Mouse (Mus musculus) gastrocnemius, adult 18-20 months (tissue): Measurements from ENCODE around the gene Rpn2. TPM values are rescaled to one million over a fixed set of nuclear protein-coding genes. Genes with fewer than 3 reads are reported as not detected.
A peak's percentile ranks its signal among the peaks of the same experiment; 100 is the strongest.

Source experiments
- DNase-seq: peaks from one replicate; pipeline ENCODE4 v3.0.0; 2021; ENCODE audit warnings: low spot score
- total RNA-seq, 2 experiments: library from RNA; stranded (reverse); gene quantifications; 2 replicates each; pipeline ENCODE4 v1.2.3; 2021

Gene Rpn2
- total RNA-seq, 2 experiments from 2014 or later, result 78.2 to 84.6 TPM

- DNase-seq, result no peak
These were observed 70.4 kb downstream of the Rpn2 start for GRCm38 (mm10) chr2:157349121-157349778.

GRCm38 (mm10) chr2:157353183-157353582, 74.4 kb downstream of the Rpn2 start:
- no peak for DNase-seq

- no peak for DNase-seq
These were observed 75.3 kb downstream of the Rpn2 start for GRCm38 (mm10) chr2:157354106-157354505.

- DNase-seq, result no peak
These were observed 81.2 kb downstream of the Rpn2 start for GRCm38 (mm10) chr2:157360028-157360427.

GRCm38 (mm10) chr2:157363031-157363430, 84.2 kb downstream of the Rpn2 start:
- DNase-seq, result no peak

- no peak for DNase-seq
These were observed 87.9 kb downstream of the Rpn2 start for GRCm38 (mm10) chr2:157366762-157367161.

GRCm38 (mm10) chr2:157367184-157367893, 88.5 kb downstream of the Rpn2 start, which contains the start of gene Manbal:
Manbal (plus strand) TSS chr2:157367594.
- DNase-seq, result peak; percentile 96

GRCm38 (mm10) chr2:157367991-157368390, 89.2 kb downstream of the Rpn2 start:
- DNase-seq, result no peak

- DNase-seq, result peak; percentile 30
These were observed 92.9 kb downstream of the Rpn2 start for GRCm38 (mm10) chr2:157371696-157372095.

- DNase-seq, result peak; percentile 61
These were observed 94.9 kb downstream of the Rpn2 start for GRCm38 (mm10) chr2:157373681-157374080.

- no peak for DNase-seq
These were observed 96.2 kb downstream of the Rpn2 start for GRCm38 (mm10) chr2:157375051-157375450.

Other genes with a start within 250 kb of the Rpn2 start
- 1 to 10 TPM; 2.7 to 3.9 TPM for gene Soga1, start 199.8 kb upstream of the Rpn2 start, total RNA-seq
- not detected for gene Tldc2, start 192.0 kb upstream of the Rpn2 start, total RNA-seq
- 10 to 100 TPM; 15.0 to 18.0 TPM for gene Samhd1, start 143.8 kb upstream of the Rpn2 start, total RNA-seq
- gene Rbl1, start 74.5 kb upstream of the Rpn2 start, total RNA-seq, result 1 to 10 TPM; 2.1 to 2.8 TPM
- gene Mroh8, start 532 bp downstream of the Rpn2 start, total RNA-seq, result 1 to 10 TPM; 1.4 TPM
- gene Ghrh, start 68.5 kb downstream of the Rpn2 start, total RNA-seq, result not detected
- gene Manbal, start 88.6 kb downstream of the Rpn2 start, total RNA-seq, result 10 to 100 TPM; 15.2 to 15.9 TPM
- 1 to 10 TPM; 2.8 to 3.0 TPM for gene Src, start 139.4 kb downstream of the Rpn2 start, total RNA-seq